ENCODE assay signal across 21 mouse cellular contexts in the genomic region with DNA sequence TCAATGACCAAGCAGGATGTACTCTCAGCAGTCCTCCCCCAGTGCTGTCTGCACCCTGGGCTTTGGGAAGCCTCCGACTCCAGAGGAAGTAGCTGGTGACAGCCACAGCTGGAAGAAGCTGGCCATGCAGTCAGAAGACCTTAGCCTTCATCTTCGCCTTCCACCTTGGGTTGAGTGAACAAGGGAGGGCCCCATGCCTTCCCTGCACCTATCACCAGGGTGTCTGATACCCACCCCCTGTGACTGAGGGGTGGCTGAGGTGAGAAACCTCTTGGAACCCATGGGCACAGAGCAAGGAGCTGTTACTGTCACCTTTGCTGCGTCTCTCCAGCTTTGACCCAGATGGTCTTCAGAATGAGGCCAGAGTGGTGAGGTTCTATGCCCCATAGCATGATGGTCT.
A peak's percentile ranks its signal among the peaks of the same experiment; 100 is the strongest.
DNase-seq lines count a peak whose midpoint lies in the region; ATAC-seq lines count a peak whose summit lies in the region.
"Had no signal": no experiment of that assay in that cellular context is flagged by ENCODE, and none has a peak within 500 bp of the region (broad histone marks: within the 10 kb centered on the region; RNA-seq: fewer than 3 reads in every experiment).

No protein-coding gene starts in this region.

- ATAC-seq in liver, embryonic 13.5 days (ENCODE audit: low read depth), result no peak
- ATAC-seq in liver, embryonic 12.5 days, result no peak
- ATAC-seq: forebrain, embryonic 13.5 days; forebrain, embryonic 16.5 days had no signal

- H3K4me2 ChIP-seq in liver, embryonic 13.5 days, result no peak overlapping the region
- H3K4me2 ChIP-seq in liver, embryonic 12.5 days, result no peak overlapping the region
- H3K4me2 ChIP-seq: embryonic facial prominence, embryonic 13.5 days; embryonic facial prominence, embryonic 15.5 days; forebrain, embryonic 13.5 days had no signal

- intact Hi-C loops in heart, postnatal 14 days (cut with DNase I), result no loop called here

- H3K36me3 ChIP-seq in liver, embryonic 13.5 days, result no peaks in the 10 kb centered on the region
- H3K36me3 ChIP-seq in liver, embryonic 12.5 days, result no peaks in the 10 kb centered on the region
- H3K36me3 ChIP-seq: embryonic facial prominence, embryonic 13.5 days; embryonic facial prominence, embryonic 15.5 days had no signal

- H3K27me3 ChIP-seq in liver, embryonic 13.5 days, result no peaks in the 10 kb centered on the region
- H3K27me3 ChIP-seq in liver, embryonic 12.5 days (replicated peaks), result no peaks in the 10 kb centered on the region
- H3K27me3 ChIP-seq: embryonic facial prominence, embryonic 15.5 days; forebrain, embryonic 13.5 days had no signal

- peak; percentile 71 for DNase-seq in heart, adult 11 months
- no peak for DNase-seq in heart, postnatal 14 days
- DNase-seq in liver, embryonic 13.5 days, result no peak
- DNase-seq in testis, postnatal 10 days (ENCODE audit: low spot score), result peak; percentile 29
- no peak for DNase-seq in testis, postnatal 14 days (ENCODE audit: low spot score)
- DNase-seq: adrenal gland, adult 2 months; adrenal gland, postnatal 10 days; adrenal gland, postnatal 25 days; cerebellum, adult 11 months; cerebellum, adult 18-20 months; cerebellum, adult 8-10 months; cerebellum, adult 9-11 months; cerebellum, postnatal 14 days; cerebellum, postnatal 36 days; embryo, embryonic 11 days had no signal

- H3K4me3 ChIP-seq in liver, embryonic 13.5 days (replicated peaks), result no peak overlapping the region
- no peak overlapping the region for H3K4me3 ChIP-seq in liver, embryonic 12.5 days
- H3K4me3 ChIP-seq: embryonic facial prominence, embryonic 13.5 days; embryonic facial prominence, embryonic 15.5 days; erythroblast, embryonic 14.5 days; forebrain, embryonic 13.5 days had no signal

- 0 out of 2 replicates have a peak overlapping the region, but pooled peaks have one; percentile 14 for H3K27ac ChIP-seq in liver, embryonic 13.5 days
- no peak overlapping the region for H3K27ac ChIP-seq in liver, embryonic 12.5 days
- H3K27ac ChIP-seq: embryonic facial prominence, embryonic 13.5 days; embryonic facial prominence, embryonic 15.5 days; forebrain, embryonic 13.5 days had no signal

- no peaks in the 10 kb centered on the region for H3K9me3 ChIP-seq in liver, embryonic 13.5 days (replicated peaks)
- H3K9me3 ChIP-seq in liver, embryonic 12.5 days (replicated peaks), result no peaks in the 10 kb centered on the region
- H3K9me3 ChIP-seq: embryonic facial prominence, embryonic 13.5 days; embryonic facial prominence, embryonic 15.5 days; forebrain, embryonic 13.5 days had no signal

- WGBS in liver, embryonic 13.5 days (ENCODE audit: insufficient replicate concordance), result 58% methylated on average over 3 of the region's 3 CpGs
- WGBS in liver, embryonic 12.5 days (ENCODE audit: insufficient replicate concordance), result 51% methylated on average over 3 of the region's 3 CpGs

- no peak overlapping the region for H3K9ac ChIP-seq in liver, embryonic 13.5 days
- no peak overlapping the region; the same call in 1 of the 2 replicates for H3K9ac ChIP-seq in liver, embryonic 12.5 days
- H3K9ac ChIP-seq: embryonic facial prominence, embryonic 13.5 days; embryonic facial prominence, embryonic 15.5 days; forebrain, embryonic 13.5 days had no signal

- peaks cover 14% of the 10 kb centered on the region for H3K4me1 ChIP-seq in liver, embryonic 13.5 days (replicated peaks)
- H3K4me1 ChIP-seq in liver, embryonic 12.5 days, result peaks cover 16% of the 10 kb centered on the region
- H3K4me1 ChIP-seq: forebrain, embryonic 13.5 days had no signal

Comparison
In these comparisons a context has a peak if more than half of its experiments do, and no peak if none do; other contexts are left out.
1. DNase-seq: peak in heart, adult 11 months (single experiment) and testis, postnatal 10 days (single experiment); none in heart, postnatal 14 days (0 of 2), liver, embryonic 13.5 days (single experiment) and testis, postnatal 14 days (single experiment).